Mouse (Mus musculus) intestine, embryonic 15.5 days (tissue): ENCODE measurements around the gene 4932438H23Rik. TPM values are rescaled to one million over a fixed set of nuclear protein-coding genes. Genes with fewer than 3 reads are reported as not detected.
"Not testable (repeated sequence)": the region's sequence is repeated elsewhere in the genome, so short reads cannot be mapped to it uniquely, and the experiment has no call there.

Source experiments
- ATAC-seq: fragments of 200-750 bp; cut with Nextera tagmentation; 2 replicates; pipeline ENCODE4 v1.8.0; 2017; ENCODE audit warnings: moderate TSS enrichment, moderate library complexity
- H3K27ac ChIP-seq: fragments of 300-500 bp; sonication (generic); 2 replicates; pipeline ENCODE4 v1.5.1; 2015; ENCODE audit warnings: mild to moderate bottlenecking, inconsistent platforms
- H3K27me3 ChIP-seq: fragments of 300-500 bp; sonication (generic); replicated peaks from 2 replicates; pipeline ENCODE4 v1.6.1; 2015; ENCODE audit warnings: inconsistent platforms
- H3K36me3 ChIP-seq: fragments of 300-500 bp; sonication (generic); 2 replicates; pipeline ENCODE4 v1.6.1; 2015; ENCODE audit warnings: inconsistent platforms
- H3K4me1 ChIP-seq: fragments of 300-500 bp; sonication (generic); replicated peaks from 2 replicates; pipeline ENCODE4 v1.6.1; 2015; ENCODE audit warnings: inconsistent platforms
- H3K4me2 ChIP-seq: fragments of 300-500 bp; sonication (generic); replicated peaks from 2 replicates; pipeline ENCODE4 v1.6.1; 2015; ENCODE audit warnings: mild to moderate bottlenecking, inconsistent platforms
- H3K4me3 ChIP-seq: fragments of 300-500 bp; sonication (generic); replicated peaks from 2 replicates; pipeline ENCODE4 v1.5.1; 2015; ENCODE audit warnings: inconsistent platforms
- H3K9ac ChIP-seq: fragments of 300-500 bp; sonication (generic); 2 replicates; pipeline ENCODE4 v1.6.1; 2015; ENCODE audit warnings: inconsistent platforms
- H3K9me3 ChIP-seq: fragments of 300-500 bp; sonication (generic); 2 replicates; pipeline ENCODE4 v1.6.1; 2016; ENCODE audit warnings: inconsistent platforms
- WGBS: fragments of 180-500 bp; shearing (Covaris S2); methylation state at CpG from one replicate; pipeline ENCODE4 v1.1.7; 2015; 5-methylcytosine and 5-hydroxymethylcytosine counted together
- polyA plus RNA-seq: library from polyadenylated mRNA; unstranded; fragments of >200 nt; fragmentation: Nextera tagmentation; extraction: Ambion mirVana; gene quantifications from 2 replicates; pipeline ENCODE4 v1.2.1, GENCODE M21; 2015

Gene 4932438H23Rik
- polyA plus RNA-seq, 1 experiment from 2014 or later, result 0.26 TPM

DNA sequence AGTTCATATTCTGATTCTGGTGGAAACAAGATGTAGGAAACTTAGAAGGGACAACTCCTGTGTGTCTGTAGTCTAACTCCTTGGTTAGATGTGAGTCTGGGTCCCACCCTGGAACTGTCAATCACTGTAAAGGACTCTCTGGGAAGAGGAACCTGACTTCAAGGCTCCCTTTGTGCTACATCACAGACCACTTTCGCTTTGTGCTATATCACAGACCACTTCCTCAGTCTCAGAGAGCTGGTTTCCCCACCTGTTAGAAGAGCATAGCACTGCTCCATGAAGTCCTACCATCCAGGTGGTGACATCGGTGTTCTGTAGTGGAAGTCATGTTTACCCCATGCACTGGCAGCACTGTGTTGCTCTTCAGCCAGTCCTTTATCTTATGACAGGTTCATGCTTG lies 1.1 kb upstream of the 4932438H23Rik start:
- Histone ChIP-seq H3K36me3 (no peaks in the 10 kb centered on the region), H3K27ac (no peak overlapping the region), H3K4me2 (no peak overlapping the region), H3K4me3 (no peak overlapping the region), H3K9me3 (no peaks in the 10 kb centered on the region), H3K4me1 (no peaks in the 10 kb centered on the region), H3K9ac (no peak overlapping the region), H3K27me3 (no peaks in the 10 kb centered on the region)
- ATAC-seq, result no peak
- WGBS, result 82% methylated on average over 2 of the region's 2 CpGs

DNA sequence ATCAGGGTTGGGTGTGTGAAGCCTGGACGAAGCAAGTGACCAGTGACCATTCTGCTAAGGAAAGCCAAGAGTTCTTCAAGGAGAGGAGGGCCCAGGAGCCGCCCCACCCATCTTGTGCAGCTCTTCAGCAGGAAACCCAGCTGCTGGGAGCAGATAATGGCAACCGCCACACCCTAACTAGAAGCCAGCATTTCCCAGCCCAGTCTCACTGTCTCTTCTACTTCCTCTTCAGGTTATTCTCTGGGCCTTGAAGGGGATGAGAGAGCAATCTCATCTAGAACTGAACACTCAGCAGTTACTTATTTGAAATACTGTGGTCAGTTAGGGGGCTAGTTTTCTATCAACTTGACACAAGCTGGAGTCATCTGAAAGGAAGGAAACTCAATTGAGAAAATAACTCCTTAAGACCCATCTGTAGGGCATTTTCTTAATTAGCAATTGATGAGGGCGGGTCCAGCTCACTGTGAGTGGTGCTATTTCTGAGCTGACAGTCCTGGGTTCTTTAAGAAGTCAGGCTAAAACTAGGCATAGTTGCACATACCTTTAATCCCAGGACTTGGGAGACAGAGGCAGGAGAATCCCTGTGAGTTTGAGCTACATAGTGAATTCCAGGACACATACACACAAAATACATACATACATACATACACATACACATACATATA lies 8.1 kb downstream of the 4932438H23Rik start:
- no peak overlapping the region for H3K4me3 ChIP-seq
- H3K9ac ChIP-seq, result no peak overlapping the region
- no peaks in the 10 kb centered on the region for H3K4me1 ChIP-seq
- H3K4me2 ChIP-seq, result no peak overlapping the region
- 63% methylated on average over 4 of the region's 4 CpGs for WGBS
- no peak overlapping the region for H3K27ac ChIP-seq
- no peaks in the 10 kb centered on the region for H3K9me3 ChIP-seq
- no peaks in the 10 kb centered on the region for H3K36me3 ChIP-seq
- peaks cover 2% of the 10 kb centered on the region; the same call in 1 of the 2 replicates for H3K27me3 ChIP-seq
- ATAC-seq, result peak; percentile 82; the same call in 1 of the 2 replicates

DNA sequence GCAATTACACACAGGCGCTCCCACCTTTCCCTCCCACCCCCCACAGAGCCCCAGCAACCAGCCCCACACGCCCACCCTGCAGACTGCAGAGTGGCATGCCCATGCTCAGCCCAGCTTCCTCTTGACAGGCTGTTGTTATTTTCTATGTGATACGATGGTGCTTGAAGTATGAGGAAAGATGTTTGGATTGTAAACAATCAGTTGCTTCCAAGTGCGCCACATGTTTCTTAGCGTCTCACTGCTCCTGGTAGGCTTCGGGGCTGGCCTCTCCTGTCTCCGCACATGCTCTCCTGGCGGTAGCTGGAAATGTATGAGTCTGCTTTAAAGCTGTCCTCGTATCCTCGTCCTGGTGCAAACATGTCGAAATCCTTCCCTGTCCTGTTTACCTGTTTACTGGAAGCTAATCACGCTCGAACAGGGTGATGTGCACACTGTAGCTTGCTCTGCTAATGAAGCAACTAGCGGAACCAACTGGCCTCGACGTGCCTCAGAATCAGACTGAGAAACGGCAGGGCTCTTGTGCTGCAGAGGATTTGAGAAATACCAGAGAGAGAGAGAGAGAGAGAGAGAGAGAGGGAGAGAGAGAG lies 9.6 kb downstream of the 4932438H23Rik start:
- Histone ChIP-seq H3K4me2 (no peak overlapping the region), H3K27ac (no peak overlapping the region)
- ATAC-seq, result no peak

DNA sequence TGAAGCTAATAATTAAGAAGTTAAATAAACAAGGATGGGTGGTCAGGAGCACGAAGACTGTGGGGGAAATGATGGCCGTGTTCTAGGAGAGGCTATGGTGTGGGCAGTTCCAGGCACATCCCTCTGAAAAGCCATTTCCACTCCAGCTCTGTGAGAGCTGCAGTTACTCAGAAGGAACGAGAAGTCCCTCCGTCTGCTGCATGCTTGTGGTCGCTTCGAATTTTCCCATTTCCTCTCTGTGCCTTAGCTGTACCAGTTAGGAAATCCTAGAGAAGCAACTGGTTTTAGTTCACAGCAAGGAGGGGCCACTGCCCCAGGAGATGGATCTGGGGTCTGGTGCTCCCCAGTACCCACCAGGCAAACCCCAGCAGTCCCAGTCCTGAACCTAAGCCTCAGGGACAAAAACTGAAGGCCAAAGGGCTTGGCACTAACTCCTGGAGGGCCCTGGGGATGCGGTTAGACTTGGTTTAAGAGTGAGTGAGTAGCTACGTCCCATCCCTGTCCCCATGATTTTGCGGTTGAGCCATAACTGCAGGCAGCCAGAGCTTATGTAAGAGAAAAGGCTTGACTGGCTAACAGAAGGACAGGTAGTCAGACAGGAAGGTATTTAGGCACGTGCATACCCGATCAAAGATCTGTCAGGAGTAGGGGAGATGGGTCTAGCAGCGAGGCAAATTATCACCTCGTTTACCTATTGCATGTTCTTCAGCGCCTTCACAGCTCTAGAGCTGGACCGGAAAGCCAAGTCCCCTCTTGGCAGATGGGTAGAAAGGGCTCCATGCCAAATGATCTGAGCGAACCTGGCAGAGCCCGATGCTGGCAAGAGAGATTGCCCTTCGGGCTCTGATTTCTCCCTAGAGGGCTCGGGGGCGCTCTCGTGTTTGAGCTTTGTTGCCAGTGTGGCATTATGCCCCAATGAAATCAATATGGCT lies 10.3 kb downstream of the 4932438H23Rik start:
- Histone ChIP-seq H3K36me3 (no peaks in the 10 kb centered on the region), H3K4me1 (no peaks in the 10 kb centered on the region), H3K9ac (no peak overlapping the region), H3K9me3 (no peaks in the 10 kb centered on the region), H3K27ac (no peak overlapping the region), H3K4me3 (no peak overlapping the region), H3K4me2 (no peak overlapping the region), H3K27me3 (peaks cover 2% of the 10 kb centered on the region; the same call in 1 of the 2 replicates)
- no peak for ATAC-seq
- WGBS, result 81% methylated on average over 21 of the region's 21 CpGs

More for the DNA sequence above, 9.6 kb downstream of the 4932438H23Rik start:
- WGBS, result 49% methylated on average over 17 of the region's 17 CpGs
- H3K4me3 ChIP-seq, result no peak overlapping the region
- no peaks in the 10 kb centered on the region for H3K9me3 ChIP-seq
- no peaks in the 10 kb centered on the region for H3K36me3 ChIP-seq
- H3K9ac ChIP-seq, result no peak overlapping the region
- peaks cover 2% of the 10 kb centered on the region; the same call in 1 of the 2 replicates for H3K27me3 ChIP-seq
- H3K4me1 ChIP-seq, result no peaks in the 10 kb centered on the region

DNA sequence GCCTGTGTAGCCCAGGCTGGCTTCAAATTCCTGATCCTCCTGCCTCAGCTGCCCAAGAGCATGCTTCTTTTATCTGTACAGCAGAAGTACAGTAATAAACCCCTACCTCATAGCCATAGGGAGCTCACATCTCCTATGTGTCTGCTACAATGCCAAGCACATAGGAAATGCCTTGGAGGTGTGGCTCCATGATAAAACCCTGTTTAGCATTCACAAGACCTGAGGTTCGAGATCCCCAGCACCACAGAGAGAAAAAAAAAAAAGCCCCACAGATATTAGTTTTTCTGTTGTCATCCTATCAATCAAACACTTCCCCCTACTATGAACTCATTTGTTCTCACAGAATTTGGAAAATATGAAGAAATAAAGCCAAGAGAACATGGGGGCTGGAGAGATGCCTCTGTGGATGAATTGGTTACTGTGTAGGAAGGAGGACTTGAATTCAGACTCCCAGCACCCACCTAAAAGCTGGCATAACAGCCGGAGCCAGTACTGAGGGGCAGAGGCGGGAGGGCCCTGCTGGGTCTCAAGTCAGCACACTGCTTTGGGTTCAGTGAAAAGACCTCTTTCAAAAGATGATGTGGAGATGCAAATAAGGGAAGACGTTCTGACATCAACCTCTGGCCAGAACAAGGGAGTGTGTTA lies 11.8 kb downstream of the 4932438H23Rik start:
- Histone ChIP-seq H3K4me1 (no peaks in the 10 kb centered on the region), H3K27ac (no peak overlapping the region), H3K36me3 (no peaks in the 10 kb centered on the region), H3K4me3 (no peak overlapping the region), H3K4me2 (no peak overlapping the region), H3K9me3 (no peaks in the 10 kb centered on the region), H3K9ac (no peak overlapping the region), H3K27me3 (peaks cover 2% of the 10 kb centered on the region; the same call in 1 of the 2 replicates)
- 75% methylated on average over 4 of the region's 4 CpGs for WGBS
- no peak for ATAC-seq

DNA sequence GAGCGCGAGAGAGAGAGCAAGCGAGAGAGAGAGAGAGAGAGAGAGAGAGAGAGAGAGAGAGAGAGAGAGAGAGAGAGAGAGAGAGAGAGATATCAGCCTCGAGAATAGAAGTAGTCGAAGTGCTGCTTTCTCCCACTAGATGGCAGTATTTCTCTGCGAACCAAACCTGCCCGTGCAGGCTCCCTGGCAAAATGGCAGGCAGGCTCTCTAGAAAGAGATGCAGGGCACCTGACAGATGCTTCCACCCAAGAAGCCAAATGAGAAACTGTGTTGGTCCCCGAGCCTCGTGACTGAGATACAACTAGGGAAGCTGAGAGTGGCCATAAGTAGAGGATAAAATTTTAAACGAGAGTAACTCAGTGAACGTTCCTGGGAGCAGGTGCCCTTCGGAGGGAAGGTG lies 13.4 kb downstream of the 4932438H23Rik start:
- Histone ChIP-seq H3K4me1 (no peaks in the 10 kb centered on the region), H3K9me3 (no peaks in the 10 kb centered on the region), H3K4me2 (no peak overlapping the region), H3K27ac (no peak overlapping the region), H3K9ac (no peak overlapping the region), H3K27me3 (peaks cover 2% of the 10 kb centered on the region; the same call in 1 of the 2 replicates), H3K36me3 (no peaks in the 10 kb centered on the region), H3K4me3 (no peak overlapping the region)
- WGBS, result 26% methylated on average over 9 of the region's 12 CpGs
- ATAC-seq, result no peak

GRCm38 (mm10) chr16:91076180-91076579 lies 18.7 kb downstream of the 4932438H23Rik start:
- no peaks in the 10 kb centered on the region for H3K36me3 ChIP-seq
- H3K27me3 ChIP-seq, result no peaks in the 10 kb centered on the region
- H3K4me1 ChIP-seq, result no peaks in the 10 kb centered on the region
- no peaks in the 10 kb centered on the region for H3K9me3 ChIP-seq
- H3K4me3 ChIP-seq, result no peak overlapping the region
- H3K4me2 ChIP-seq, result no peak overlapping the region
- WGBS, result 71% methylated on average over 5 of the region's 5 CpGs
- H3K9ac ChIP-seq, result no peak overlapping the region
- H3K27ac ChIP-seq, result no peak overlapping the region
- ATAC-seq, result no peak

- H3K9ac ChIP-seq, H3K4me3 ChIP-seq, ATAC-seq, H3K4me1 ChIP-seq, H3K9me3 ChIP-seq, H3K36me3 ChIP-seq, H3K4me2 ChIP-seq, H3K27me3 ChIP-seq, H3K27ac ChIP-seq: not testable (repeated sequence)
- WGBS, result 75% methylated on average over 8 of the region's 8 CpGs
Measured at GRCm38 (mm10) chr16:91075423-91075822, 19.5 kb downstream of the 4932438H23Rik start.

DNA sequence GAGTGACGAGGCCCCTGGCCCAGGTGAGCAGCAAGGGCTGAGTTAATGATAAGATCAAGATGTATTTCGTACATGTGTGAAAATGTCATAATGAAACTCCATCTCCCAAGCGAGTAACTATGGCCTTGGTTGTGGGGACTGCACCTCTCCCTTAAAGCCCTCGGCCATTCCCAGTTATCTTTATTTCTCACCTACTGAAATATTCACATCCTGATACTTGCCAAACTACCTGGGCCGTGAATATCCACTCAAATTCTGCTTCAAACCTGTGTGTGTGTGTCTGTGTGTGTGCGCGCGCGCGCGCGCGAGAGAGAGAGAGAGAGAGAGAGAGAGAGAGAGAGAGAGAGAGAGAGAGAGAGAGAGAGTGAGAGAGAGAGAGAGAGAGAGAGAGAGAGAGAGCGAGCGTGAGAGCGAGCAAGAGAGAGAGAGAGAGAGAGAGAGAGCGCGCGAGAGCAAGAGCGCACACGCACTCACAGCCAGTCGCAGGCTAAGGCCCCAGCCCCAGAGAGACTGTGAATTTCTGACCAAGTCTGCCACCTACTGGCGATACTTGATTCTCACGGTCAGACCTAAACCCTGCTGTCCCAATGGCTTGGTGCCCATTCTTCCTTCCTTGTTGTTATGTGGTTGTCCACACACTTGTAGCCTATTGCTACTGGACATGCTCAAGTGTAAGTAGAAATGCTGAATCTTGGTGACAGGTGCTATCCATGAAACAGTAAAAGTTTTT lies 21.6 kb downstream of the 4932438H23Rik start:
- H3K4me2 ChIP-seq, result 0 out of 2 replicates have a peak overlapping the region, but pooled peaks have one; percentile 14
- no peak overlapping the region for H3K27ac ChIP-seq
- no peaks in the 10 kb centered on the region for H3K9me3 ChIP-seq
- 32% methylated on average over 24 of the region's 24 CpGs for WGBS
- peak; percentile 98 for ATAC-seq
- no peak overlapping the region for H3K9ac ChIP-seq
- no peaks in the 10 kb centered on the region for H3K36me3 ChIP-seq
- no peak overlapping the region for H3K4me3 ChIP-seq
- no peaks in the 10 kb centered on the region for H3K27me3 ChIP-seq
- H3K4me1 ChIP-seq, result 0 out of 2 replicates have a peak, but pooled peaks cover 2% of the 10 kb centered on the region

- Histone ChIP-seq H3K4me1 (0 out of 2 replicates have a peak, but pooled peaks cover 2% of the 10 kb centered on the region), H3K4me3 (no peak overlapping the region), H3K27ac (no peak overlapping the region), H3K36me3 (no peaks in the 10 kb centered on the region), H3K9ac (no peak overlapping the region), H3K9me3 (no peaks in the 10 kb centered on the region), H3K27me3 (no peaks in the 10 kb centered on the region), H3K4me2 (no peak overlapping the region)
- WGBS, result 93% methylated on average over 1 of the region's 1 CpGs
- no peak for ATAC-seq
Measured at GRCm38 (mm10) chr16:91072256-91072655, 22.7 kb downstream of the 4932438H23Rik start.

DNA sequence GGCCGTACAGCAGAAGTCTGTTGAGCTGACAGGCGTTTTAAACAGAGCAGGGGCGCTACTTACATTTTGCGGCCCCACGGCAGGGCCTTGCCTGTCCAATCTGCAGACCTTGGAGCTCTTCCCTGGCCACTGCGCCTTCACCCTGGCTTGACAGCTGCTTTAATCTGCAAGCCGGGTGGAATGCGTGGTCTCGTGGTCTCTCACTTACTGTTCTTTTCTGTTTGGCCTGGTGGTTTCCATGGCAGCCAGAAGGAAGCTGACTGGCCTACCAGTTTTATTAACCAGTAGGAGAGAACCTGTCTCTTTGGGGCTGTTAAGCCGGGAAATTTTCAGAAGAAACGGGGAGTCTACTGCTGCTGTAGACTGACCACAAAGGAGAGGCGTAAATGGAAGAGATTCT lies 26.0 kb downstream of the 4932438H23Rik start:
- Histone ChIP-seq H3K4me2 (peak overlapping the region; percentile 33; the same call in 1 of the 2 replicates), H3K27ac (no peak overlapping the region), H3K27me3 (no peaks in the 10 kb centered on the region), H3K4me1 (0 out of 2 replicates have a peak, but pooled peaks cover 2% of the 10 kb centered on the region), H3K9ac (no peak overlapping the region), H3K9me3 (no peaks in the 10 kb centered on the region), H3K36me3 (no peaks in the 10 kb centered on the region), H3K4me3 (no peak overlapping the region)
- WGBS, result 25% methylated on average over 12 of the region's 12 CpGs
- no peak; the same call in 1 of the 2 replicates for ATAC-seq
